Mouse (Mus musculus): ENCODE results near the gene Srf.

The Srf gene

GRCm38 (mm10) chr17:46513329-46513728 is 42.6 kb downstream of the Srf start:
- no peak for DNase-seq

- DNase-seq = no peak
Observed at GRCm38 (mm10) chr17:46511059-46511710, 44.8 kb downstream of the Srf start.

GRCm38 (mm10) chr17:46505617-46506016 is 50.4 kb downstream of the Srf start:
- DNase-seq = no peak

GRCm38 (mm10) chr17:46503847-46504638 is 51.9 kb downstream of the Srf start:
- no peak for DNase-seq

- DNase-seq = no peak
Observed at GRCm38 (mm10) chr17:46502775-46503174, 53.2 kb downstream of the Srf start.

Data from lung, postnatal 4 days (tissue).